Mouse (Mus musculus): ENCODE results near the gene Car14. TPM values are rescaled to one million over a fixed set of nuclear protein-coding genes. Genes with fewer than 3 reads are reported as not detected.

Car14 gene
- polyA plus RNA-seq, 1 experiment from 2014 or later = 10.4 TPM

DNA sequence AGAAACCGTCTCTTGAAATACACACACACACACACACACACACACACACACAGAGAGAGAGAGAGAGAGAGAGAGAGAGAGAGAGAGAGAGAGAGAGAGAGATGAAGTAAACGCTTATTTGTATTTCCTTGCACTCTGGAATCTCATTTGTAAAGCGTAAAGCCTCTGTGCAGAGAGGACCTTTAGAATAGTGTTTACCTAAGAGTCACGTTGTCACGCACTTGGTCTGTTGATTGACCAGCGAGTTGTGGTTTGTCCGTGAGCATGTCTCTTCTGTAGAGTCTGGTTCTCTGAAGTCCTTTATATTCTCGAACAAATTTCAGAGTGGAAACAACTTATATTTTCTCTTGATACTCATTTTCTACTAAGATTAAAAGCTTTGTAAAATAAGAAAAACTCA lies 40.3 kb upstream of the Car14 start:
- Histone ChIP-seq H3K4me1 (ENCODE audit: insufficient read depth) (no peaks in the 10 kb centered on the region), H3K27me3 (ENCODE audit: insufficient read depth, low read length) (no peaks in the 10 kb centered on the region), H3K27ac (ENCODE audit: low read depth) (no peak overlapping the region), H3K4me3 (ENCODE audit: low read depth, low read length) (no peak overlapping the region), H3K9ac (no peak overlapping the region), H3K36me3 (ENCODE audit: insufficient read depth) (peaks cover 71% of the 10 kb centered on the region), H3K9me3 (ENCODE audit: low read depth, low read length) (no peaks in the 10 kb centered on the region), H3K4me2 (no peak overlapping the region)
- ATAC-seq (ENCODE audit: insufficient read depth) = no peak
- WGBS = 81% methylated on average over 8 of the region's 8 CpGs
- TF ChIP-seq CTCF (IDR thresholded peaks at IDR 0.05; ENCODE audit: low read depth) = no peak
- DNase-seq = no peak

DNA sequence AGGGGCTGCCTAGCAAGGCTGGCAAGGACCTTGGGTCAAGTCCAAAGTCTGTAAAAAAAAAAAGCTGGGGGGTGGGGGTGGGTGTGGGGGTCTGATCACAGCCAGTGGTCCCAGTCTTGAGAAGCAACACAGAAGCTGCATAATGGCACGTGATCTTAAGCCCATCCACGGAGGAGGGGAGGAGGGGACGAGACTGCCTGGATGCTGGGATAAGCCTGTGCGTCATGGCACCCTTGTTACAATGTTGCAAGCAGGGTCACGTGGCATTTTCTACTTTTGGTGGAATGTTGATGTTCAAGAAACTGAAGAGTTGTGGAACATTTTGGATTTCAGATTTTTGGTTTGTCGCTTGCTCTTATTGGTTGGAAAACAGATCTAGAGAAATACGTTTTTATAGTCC lies 38.7 kb upstream of the Car14 start:
- Histone ChIP-seq H3K36me3 (ENCODE audit: insufficient read depth) (peaks cover 86% of the 10 kb centered on the region), H3K9me3 (ENCODE audit: low read depth, low read length) (no peaks in the 10 kb centered on the region), H3K9ac (no peak overlapping the region), H3K4me3 (ENCODE audit: low read depth, low read length) (no peak overlapping the region), H3K27me3 (ENCODE audit: insufficient read depth, low read length) (no peaks in the 10 kb centered on the region), H3K4me1 (ENCODE audit: insufficient read depth) (no peaks in the 10 kb centered on the region), H3K4me2 (no peak overlapping the region), H3K27ac (ENCODE audit: low read depth) (no peak overlapping the region)
- TF ChIP-seq CTCF (IDR thresholded peaks at IDR 0.05; ENCODE audit: low read depth) = no peak
- DNase-seq = no peak
- ATAC-seq (ENCODE audit: insufficient read depth) = no peak
- WGBS = 92% methylated on average over 7 of the region's 7 CpGs

DNA sequence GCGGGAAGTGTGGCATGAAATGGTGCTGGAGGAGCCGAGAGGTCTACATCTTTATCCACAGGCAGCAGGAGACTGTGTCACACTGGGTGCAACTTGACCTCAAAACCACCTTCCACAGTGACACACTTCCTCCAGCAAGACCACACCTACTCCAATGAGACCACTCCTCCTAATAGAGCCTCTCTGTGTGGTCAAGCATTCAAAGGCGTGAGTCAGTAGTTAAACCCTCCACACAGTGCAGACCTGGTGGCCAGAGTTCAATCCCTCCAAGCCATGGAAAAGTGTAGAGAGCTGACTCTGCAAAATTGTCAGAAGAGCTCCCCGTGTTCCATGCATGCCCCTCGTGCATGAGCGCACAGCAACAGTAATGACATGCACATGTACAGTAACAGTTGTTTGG lies 38.3 kb upstream of the Car14 start:
- ATAC-seq (ENCODE audit: insufficient read depth) = no peak
- no peak overlapping the region for H3K27ac ChIP-seq (ENCODE audit: low read depth)

DNA sequence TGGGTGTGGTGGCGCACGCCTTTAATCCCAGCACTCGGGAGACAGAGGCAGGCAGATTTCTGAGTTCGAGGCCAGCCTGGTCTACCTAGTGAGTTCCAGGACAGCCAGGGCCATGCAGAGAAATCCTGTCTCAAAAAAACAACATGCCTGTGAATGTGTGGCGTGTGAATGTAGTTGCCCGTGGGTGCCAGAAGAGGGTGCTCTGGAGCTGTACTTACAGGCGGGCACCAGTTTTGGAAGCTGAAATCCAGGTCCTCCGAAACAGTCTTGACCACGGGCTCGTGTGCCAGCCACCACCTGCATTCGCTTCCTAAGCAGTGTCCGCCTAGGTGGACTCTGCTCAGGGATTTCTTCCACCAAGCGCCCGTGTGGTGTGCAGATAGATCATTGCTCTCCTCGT lies 34.3 kb upstream of the Car14 start:
- no peaks in the 10 kb centered on the region for H3K27me3 ChIP-seq (ENCODE audit: insufficient read depth, low read length)
- H3K9ac ChIP-seq = no peak overlapping the region
- no peak overlapping the region for H3K27ac ChIP-seq (ENCODE audit: low read depth)
- ATAC-seq (ENCODE audit: insufficient read depth) (no peak), DNase-seq (peak; percentile 36)
- no peaks in the 10 kb centered on the region for H3K4me1 ChIP-seq (ENCODE audit: insufficient read depth)
- peak; percentile 47 for TF ChIP-seq CTCF (IDR thresholded peaks at IDR 0.05; ENCODE audit: low read depth)
- no peak overlapping the region for H3K4me2 ChIP-seq
- H3K36me3 ChIP-seq (ENCODE audit: insufficient read depth) = peaks cover 90% of the 10 kb centered on the region
- H3K4me3 ChIP-seq (ENCODE audit: low read depth, low read length) = no peak overlapping the region
- H3K9me3 ChIP-seq (ENCODE audit: low read depth, low read length) = no peaks in the 10 kb centered on the region
- WGBS = 92% methylated on average over 15 of the region's 15 CpGs

More for the DNA sequence above, 38.3 kb upstream of the Car14 start:
- Histone ChIP-seq H3K9ac (no peak overlapping the region), H3K4me2 (no peak overlapping the region), H3K4me3 (ENCODE audit: low read depth, low read length) (no peak overlapping the region), H3K9me3 (ENCODE audit: low read depth, low read length) (no peaks in the 10 kb centered on the region), H3K27me3 (ENCODE audit: insufficient read depth, low read length) (no peaks in the 10 kb centered on the region), H3K36me3 (ENCODE audit: insufficient read depth) (peaks cover 88% of the 10 kb centered on the region), H3K4me1 (ENCODE audit: insufficient read depth) (no peaks in the 10 kb centered on the region)
- no peak for TF ChIP-seq CTCF (IDR thresholded peaks at IDR 0.05; ENCODE audit: low read depth)
- WGBS = 85% methylated on average over 6 of the region's 6 CpGs
- no peak for DNase-seq

DNA sequence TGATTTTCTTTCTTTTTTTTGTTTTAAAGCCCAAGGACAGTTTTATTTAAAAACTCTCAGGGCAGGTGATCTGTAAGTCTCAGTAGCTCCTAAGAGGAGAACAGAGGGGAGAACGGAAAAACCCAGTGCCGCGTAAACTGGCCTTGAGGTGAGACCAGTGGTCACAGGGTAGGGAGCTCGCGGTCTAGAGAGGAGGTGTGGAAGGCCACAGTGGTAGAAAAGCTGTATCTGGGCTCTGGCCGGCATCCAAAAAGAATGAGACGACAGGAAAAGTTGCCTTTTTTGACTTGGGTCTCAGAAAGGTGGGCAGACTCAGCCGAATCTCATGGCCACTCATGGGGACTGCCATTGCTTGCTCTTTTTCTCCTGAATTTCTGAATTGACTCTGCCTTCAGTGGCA lies 33.7 kb upstream of the Car14 start:
- Histone ChIP-seq H3K4me1 (ENCODE audit: insufficient read depth) (no peaks in the 10 kb centered on the region), H3K9ac (no peak overlapping the region), H3K36me3 (ENCODE audit: insufficient read depth) (peaks cover 91% of the 10 kb centered on the region), H3K27me3 (ENCODE audit: insufficient read depth, low read length) (no peaks in the 10 kb centered on the region), H3K27ac (ENCODE audit: low read depth) (no peak overlapping the region), H3K4me2 (no peak overlapping the region), H3K4me3 (ENCODE audit: low read depth, low read length) (no peak overlapping the region), H3K9me3 (ENCODE audit: low read depth, low read length) (no peaks in the 10 kb centered on the region)
- 95% methylated on average over 8 of the region's 8 CpGs for WGBS
- DNase-seq (no peak), ATAC-seq (ENCODE audit: insufficient read depth) (no peak)
- TF ChIP-seq CTCF (IDR thresholded peaks at IDR 0.05; ENCODE audit: low read depth) = no peak

DNA sequence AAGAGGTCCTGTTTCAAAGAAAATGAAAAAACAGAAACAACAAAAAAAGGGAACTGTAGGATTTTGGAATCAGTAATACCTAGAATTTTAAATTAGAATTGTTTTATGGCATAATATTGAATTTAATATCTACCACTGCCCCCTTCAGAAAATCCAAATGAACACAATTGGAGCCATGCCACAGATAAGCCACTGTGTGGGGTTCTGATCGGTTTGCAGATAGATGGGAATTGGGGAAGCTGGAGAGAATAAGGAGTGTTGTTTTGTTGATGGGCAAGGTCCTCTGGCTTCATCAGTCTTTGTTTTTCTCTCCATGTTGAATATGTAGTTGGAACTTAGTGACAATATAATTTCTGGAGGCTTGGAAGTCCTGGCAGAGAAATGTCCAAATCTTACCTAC lies 30.0 kb upstream of the Car14 start:
- H3K9ac ChIP-seq = no peak overlapping the region
- H3K27ac ChIP-seq (ENCODE audit: low read depth) = no peak overlapping the region
- no peaks in the 10 kb centered on the region for H3K9me3 ChIP-seq (ENCODE audit: low read depth, low read length)
- no peak for ATAC-seq (ENCODE audit: insufficient read depth)
- no peaks in the 10 kb centered on the region for H3K4me1 ChIP-seq (ENCODE audit: insufficient read depth)
- no peak overlapping the region for H3K4me3 ChIP-seq (ENCODE audit: low read depth, low read length)
- 85% methylated on average over 1 of the region's 1 CpGs for WGBS
- no peak for TF ChIP-seq CTCF (IDR thresholded peaks at IDR 0.05; ENCODE audit: low read depth)
- no peak for DNase-seq
- H3K4me2 ChIP-seq = no peak overlapping the region
- peaks cover 53% of the 10 kb centered on the region for H3K36me3 ChIP-seq (ENCODE audit: insufficient read depth)
- no peaks in the 10 kb centered on the region for H3K27me3 ChIP-seq (ENCODE audit: insufficient read depth, low read length)

DNA sequence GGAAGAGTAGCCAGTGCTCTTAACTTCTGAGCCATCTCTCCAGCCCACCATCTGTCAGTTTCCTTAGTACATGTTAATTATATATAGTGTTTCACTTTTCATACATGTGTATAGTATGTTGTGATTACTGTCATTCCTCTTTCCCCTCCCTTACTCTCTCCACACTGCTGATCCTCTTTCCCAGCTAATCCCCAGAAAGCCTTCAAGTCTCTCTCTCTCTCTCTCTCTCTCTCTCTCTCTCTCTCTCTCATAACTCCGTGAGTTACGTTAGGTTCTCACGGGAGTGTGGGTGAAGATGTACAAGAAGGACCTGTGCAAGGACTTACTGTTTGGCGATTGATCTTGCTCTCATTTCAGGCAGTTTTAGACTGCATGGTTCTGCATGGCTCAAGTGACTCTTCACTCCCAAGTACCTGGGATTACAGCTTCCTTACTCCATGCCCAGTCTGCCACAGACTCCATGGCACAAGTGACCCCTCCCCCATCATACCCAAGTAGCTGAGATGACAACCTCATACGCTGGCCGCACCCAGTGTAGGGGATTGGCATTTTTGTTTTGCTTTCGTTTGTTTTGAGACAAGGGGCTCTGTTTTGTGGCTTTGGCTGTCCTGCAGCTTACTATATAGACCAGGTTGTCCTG lies 28.7 kb upstream of the Car14 start:
- H3K27me3 ChIP-seq (ENCODE audit: insufficient read depth, low read length) = no peaks in the 10 kb centered on the region
- DNase-seq = no peak
- WGBS = 84% methylated on average over 7 of the region's 7 CpGs
- no peak overlapping the region for H3K27ac ChIP-seq (ENCODE audit: low read depth)
- TF ChIP-seq CTCF (IDR thresholded peaks at IDR 0.05; ENCODE audit: low read depth) = no peak
- no peak overlapping the region for H3K4me3 ChIP-seq (ENCODE audit: low read depth, low read length)
- no peak overlapping the region for H3K4me2 ChIP-seq
- no peaks in the 10 kb centered on the region for H3K4me1 ChIP-seq (ENCODE audit: insufficient read depth)
- H3K9ac ChIP-seq = no peak overlapping the region
- H3K36me3 ChIP-seq (ENCODE audit: insufficient read depth) = peaks cover 41% of the 10 kb centered on the region
- no peak for ATAC-seq (ENCODE audit: insufficient read depth)
- no peaks in the 10 kb centered on the region for H3K9me3 ChIP-seq (ENCODE audit: low read depth, low read length)

DNA sequence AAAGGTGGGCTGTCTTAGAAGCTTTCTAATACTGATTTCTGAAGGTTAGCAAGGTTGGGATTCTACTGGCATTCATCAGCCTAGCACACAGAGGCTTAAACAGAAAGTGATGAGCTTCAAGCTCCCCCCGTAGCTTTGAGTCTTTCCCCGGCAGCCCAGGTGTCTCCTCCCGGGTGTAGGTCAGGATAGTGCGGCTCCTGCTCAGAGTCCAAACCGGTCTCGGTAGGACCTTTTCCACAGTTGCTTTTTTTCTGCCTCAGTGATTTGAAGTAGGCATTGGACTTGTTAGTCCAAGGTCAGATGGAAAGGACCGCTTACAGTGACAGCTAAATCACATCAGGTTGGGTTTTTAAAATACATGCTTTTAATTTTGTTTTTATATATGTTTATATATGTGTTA lies 28.1 kb upstream of the Car14 start:
- no peak for TF ChIP-seq CTCF (IDR thresholded peaks at IDR 0.05; ENCODE audit: low read depth)
- 88% methylated on average over 7 of the region's 7 CpGs for WGBS
- Histone ChIP-seq H3K27me3 (ENCODE audit: insufficient read depth, low read length) (no peaks in the 10 kb centered on the region), H3K9ac (no peak overlapping the region), H3K4me2 (no peak overlapping the region), H3K9me3 (ENCODE audit: low read depth, low read length) (no peaks in the 10 kb centered on the region), H3K27ac (ENCODE audit: low read depth) (no peak overlapping the region), H3K4me1 (ENCODE audit: insufficient read depth) (no peaks in the 10 kb centered on the region), H3K4me3 (ENCODE audit: low read depth, low read length) (no peak overlapping the region), H3K36me3 (ENCODE audit: insufficient read depth) (peaks cover 35% of the 10 kb centered on the region)
- ATAC-seq (ENCODE audit: insufficient read depth) = no peak
- DNase-seq = no peak

Data from lung, embryonic 14.5 days (tissue).